Mouse (Mus musculus) gonadal fat pad, adult 2 months (tissue): ENCODE measurements around the gene Psmb6. TPM values are rescaled to one million over a fixed set of nuclear protein-coding genes. Genes with fewer than 3 reads are reported as not detected.
"Not testable (repeated sequence)": the region's sequence is repeated elsewhere in the genome, so short reads cannot be mapped to it uniquely, and the experiment has no call there.

Experiments used
- DNase-seq: peaks from one replicate; pipeline ENCODE4 v3.0.0-alpha.2; 2012; ENCODE audit warnings: low read depth
- polyA plus RNA-seq: library from polyadenylated mRNA; depleted of rRNA; stranded (reverse); fragments of >200 nt; gene quantifications from 2 replicates; pipeline ENCODE4 v1.2.3, GENCODE M21; 2012

The Psmb6 gene
- polyA plus RNA-seq, 1 experiment = 410 TPM

GRCm38 (mm10) chr11:70523306-70523989 lies 1.7 kb upstream of the Psmb6 start:
- not testable (repeated sequence) for DNase-seq

- DNase-seq = no peak
These were observed 385 bp upstream of the Psmb6 start for GRCm38 (mm10) chr11:70524782-70525181.

- DNase-seq = no peak
These were observed 559 bp downstream of the Psmb6 start for GRCm38 (mm10) chr11:70525726-70526125.

- no peak for DNase-seq
These were observed 1.0 kb downstream of the Psmb6 start for GRCm38 (mm10) chr11:70526211-70526610.

GRCm38 (mm10) chr11:70528610-70529009 lies 3.4 kb downstream of the Psmb6 start:
- no peak for DNase-seq

- DNase-seq = not testable (repeated sequence)
These were observed 5.9 kb downstream of the Psmb6 start for GRCm38 (mm10) chr11:70531065-70531464.

GRCm38 (mm10) chr11:70532839-70533238 lies 7.7 kb downstream of the Psmb6 start, which contains the start of gene Gm40193:
Gm40193 (minus strand) TSS chr11:70532939.
- DNase-seq = no peak

- no peak for DNase-seq
These were observed 14.3 kb downstream of the Psmb6 start for GRCm38 (mm10) chr11:70539423-70539822.

- no peak for DNase-seq
These were observed 14.9 kb downstream of the Psmb6 start, which contains the start of gene Pld2 for GRCm38 (mm10) chr11:70539877-70540587. Pld2 (plus strand) TSS chr11:70540064.

- DNase-seq = no peak
These were observed 15.8 kb downstream of the Psmb6 start for GRCm38 (mm10) chr11:70540928-70541327.

GRCm38 (mm10) chr11:70541415-70541814 lies 16.2 kb downstream of the Psmb6 start:
- DNase-seq = no peak

- DNase-seq = no peak
These were observed 19.3 kb downstream of the Psmb6 start for GRCm38 (mm10) chr11:70544496-70544895.

GRCm38 (mm10) chr11:70551526-70551925 lies 26.4 kb downstream of the Psmb6 start:
- no peak for DNase-seq

- DNase-seq = no peak
These were observed 28.8 kb downstream of the Psmb6 start for GRCm38 (mm10) chr11:70553940-70554339.

- no peak for DNase-seq
These were observed 32.4 kb downstream of the Psmb6 start for GRCm38 (mm10) chr11:70557545-70557944.

GRCm38 (mm10) chr11:70561937-70562286 lies 36.7 kb downstream of the Psmb6 start:
- DNase-seq = no peak

- DNase-seq = no peak
These were observed 37.3 kb downstream of the Psmb6 start, which contains the start of gene Mink1 for GRCm38 (mm10) chr11:70562287-70562994. Mink1 (plus strand) TSS chr11:70562881.

- DNase-seq = no peak
These were observed 37.9 kb downstream of the Psmb6 start for GRCm38 (mm10) chr11:70562995-70563469.

- peak; percentile 80 for DNase-seq
These were observed 38.5 kb downstream of the Psmb6 start for GRCm38 (mm10) chr11:70563470-70564275.

GRCm38 (mm10) chr11:70564276-70564873 lies 39.2 kb downstream of the Psmb6 start:
- DNase-seq = no peak

- no peak for DNase-seq
These were observed 41.4 kb downstream of the Psmb6 start for GRCm38 (mm10) chr11:70566586-70566985.
